Comparison of ENCODE assay signal across 8 mouse cellular contexts in genomic region chrX:155216271-155216670, GRCm38 (mm10). TPM values are rescaled to one million over a fixed set of nuclear protein-coding genes. Genes with fewer than 3 reads are reported as not detected.
DNase-seq lines count a peak whose midpoint lies in the region; ATAC-seq and TF ChIP-seq lines count a peak whose summit lies in the region.

Gene Sat1 (minus strand): TSS chrX:155216449.

- no peaks in the 10 kb centered on the region for H3K9me3 ChIP-seq in embryonic facial prominence, embryonic 15.5 days (replicated peaks)
- H3K9me3 ChIP-seq in kidney, embryonic 14.5 days (ENCODE audit: control insufficient read depth, low read length), result no peaks in the 10 kb centered on the region
- H3K9me3 ChIP-seq in limb, embryonic 15.5 days, result no peaks in the 10 kb centered on the region

- ATAC-seq in embryonic facial prominence, embryonic 15.5 days (ENCODE audit: insufficient number of reproducible peaks, low FRiP score, low TSS enrichment, low read depth), result peak; percentile 95
- ATAC-seq in kidney, embryonic 14.5 days (ENCODE audit: low FRiP score, low TSS enrichment), result peak; percentile 99
- ATAC-seq in limb, embryonic 15.5 days (ENCODE audit: insufficient number of reproducible peaks, low FRiP score, low TSS enrichment, low read depth), result peak; percentile 93

- H3K4me3 ChIP-seq in bone marrow, adult 2 months (replicated peaks; ENCODE audit: control insufficient read depth, low read depth, low read length), result peak within 1 kb of the TSS; percentile 69
- H3K4me3 ChIP-seq in embryonic facial prominence, embryonic 15.5 days (replicated peaks), result peak within 1 kb of the TSS; percentile 51
- peak within 1 kb of the TSS; percentile 49 for H3K4me3 ChIP-seq in kidney, embryonic 14.5 days (ENCODE audit: low read length)
- peak within 1 kb of the TSS; percentile 53 for H3K4me3 ChIP-seq in limb, embryonic 15.5 days

- peak; percentile 73 for TF ChIP-seq CTCF in bone marrow, adult 2 months (IDR thresholded peaks at IDR 0.05; ENCODE audit: control insufficient read depth, insufficient read depth, low read length)

- H3K27ac ChIP-seq in bone marrow, adult 2 months (ENCODE audit: control insufficient read depth, insufficient read depth, low read depth, low read length, poor library complexity), result peak within 1 kb of the TSS; percentile 91
- peak within 1 kb of the TSS; percentile 66 for H3K27ac ChIP-seq in embryonic facial prominence, embryonic 15.5 days (replicated peaks)
- H3K27ac ChIP-seq in kidney, embryonic 14.5 days (ENCODE audit: low read depth, low read length), result no peak within 1 kb of the TSS; the same call in 1 of the 2 replicates
- peak within 1 kb of the TSS; percentile 59 for H3K27ac ChIP-seq in limb, embryonic 15.5 days

- peak within 1 kb of the TSS; percentile 46 for H3K4me2 ChIP-seq in embryonic facial prominence, embryonic 15.5 days (replicated peaks)
- H3K4me2 ChIP-seq in kidney, embryonic 14.5 days (replicated peaks; ENCODE audit: low read depth, low read length), result peak within 1 kb of the TSS; percentile 44
- H3K4me2 ChIP-seq in limb, embryonic 15.5 days, result peak within 1 kb of the TSS; percentile 44

- no peaks in the 10 kb centered on the region for H3K4me1 ChIP-seq in bone marrow, adult 2 months (ENCODE audit: control insufficient read depth, insufficient read depth, low read length)
- H3K4me1 ChIP-seq in embryonic facial prominence, embryonic 15.5 days, result no peaks in the 10 kb centered on the region
- no peaks in the 10 kb centered on the region for H3K4me1 ChIP-seq in kidney, embryonic 14.5 days (ENCODE audit: control insufficient read depth, insufficient read depth, low read length)
- no peaks in the 10 kb centered on the region for H3K4me1 ChIP-seq in limb, embryonic 15.5 days

- no peaks in the 10 kb centered on the region for H3K27me3 ChIP-seq in embryonic facial prominence, embryonic 15.5 days
- no peaks in the 10 kb centered on the region for H3K27me3 ChIP-seq in kidney, embryonic 14.5 days (ENCODE audit: control insufficient read depth, insufficient read depth, low read length)
- no peaks in the 10 kb centered on the region for H3K27me3 ChIP-seq in limb, embryonic 15.5 days

- H3K9ac ChIP-seq in embryonic facial prominence, embryonic 15.5 days, result peak within 1 kb of the TSS; percentile 31; the same call in 1 of the 2 replicates
- H3K9ac ChIP-seq in kidney, embryonic 14.5 days (ENCODE audit: low read depth, low read length), result peak within 1 kb of the TSS; percentile 48
- H3K9ac ChIP-seq in limb, embryonic 15.5 days, result peak within 1 kb of the TSS; percentile 45; the same call in 1 of the 2 replicates

- peak; percentile 49; the same call in 1 of the 2 replicates for TF ChIP-seq POLR2A in bone marrow, adult 2 months (IDR thresholded peaks at IDR 0.05; ENCODE audit: borderline replicate concordance, control insufficient read depth, low read depth, low read length)

- 18% methylated on average over 26 of the region's 26 CpGs for WGBS in bone marrow, adult 2 months
- 17% methylated on average over 26 of the region's 26 CpGs for WGBS in embryonic facial prominence, embryonic 15.5 days
- 22% methylated on average over 26 of the region's 26 CpGs for WGBS in kidney, embryonic 14.5 days
- 20% methylated on average over 26 of the region's 26 CpGs for WGBS in limb, embryonic 15.5 days

- DNase-seq in 416B (ENCODE audit: low read depth), result peak; percentile 94
- DNase-seq in heart, adult 9 months (ENCODE audit: low spot score in 2 of 2), result peak; percentile 93 to 94
- DNase-seq in monocyte, adult 2 months (ENCODE audit: low read depth in 1 of 2, low spot score in 2 of 2), result peak; percentile 83 to 87
- peak; percentile 92 to 94 for DNase-seq in spleen, postnatal 36 days (ENCODE audit: low spot score in 2 of 2)

- no peaks in the 10 kb centered on the region for H3K36me3 ChIP-seq in embryonic facial prominence, embryonic 15.5 days
- no peaks in the 10 kb centered on the region for H3K36me3 ChIP-seq in kidney, embryonic 14.5 days (ENCODE audit: control insufficient read depth, insufficient read depth, low read length)
- no peaks in the 10 kb centered on the region for H3K36me3 ChIP-seq in limb, embryonic 15.5 days

RNA-seq across cellular contexts. Expression of gene Sat1, which starts in this region (rescaled TPM):
- 133 and 282 TPM in 2 replicates for polyA plus RNA-seq in bone marrow, adult 2 months (2011; ENCODE audit: insufficient read depth, insufficient read length, low replicate concordance, missing spikeins)
- 163 and 169 TPM in 2 replicates for polyA plus RNA-seq in embryonic facial prominence, embryonic 15.5 days (2015; fragmentation: Nextera tagmentation; extraction: Ambion mirVana)
- polyA plus RNA-seq in kidney, embryonic 14.5 days (2014; fragmentation: Nextera tagmentation; extraction: Ambion mirVana), result 130 and 140 TPM in 2 replicates
- 152 and 162 TPM in 2 replicates for polyA plus RNA-seq in limb, embryonic 15.5 days (2015; fragmentation: Nextera tagmentation; extraction: Ambion mirVana)
